Mouse (Mus musculus) CH12.LX (cell line): ENCODE results near the gene Ifrd2. TPM values are rescaled to one million over a fixed set of nuclear protein-coding genes. Genes with fewer than 3 reads are reported as not detected.

Source experiments
- DNase-seq: peaks from one replicate; pipeline ENCODE4 v3.0.0-alpha.2; 2013; ENCODE audit errors: extremely low read depth
- H3K27ac ChIP-seq: 2 replicates; pipeline ENCODE4 v1.5.1; 2012; ENCODE audit warnings: low read depth, mild to moderate bottlenecking, control low read depth, moderate library complexity; ENCODE audit not compliant: insufficient read depth
- H3K27me3 ChIP-seq: replicated peaks from 2 replicates; pipeline ENCODE3; 2012; ENCODE audit warnings: inconsistent platforms
- H3K36me3 ChIP-seq, 2 experiments: replicated peaks in 1 of 2; 2 replicates each; pipeline versions ENCODE3 to v1.6.1; 2012; ENCODE audit warnings: inconsistent platforms in 1 of 2, low read length in 1 of 2, mild to moderate bottlenecking in 1 of 2, mixed read lengths in 1 of 2, moderate library complexity in 1 of 2; ENCODE audit not compliant: control insufficient read depth in 1 of 2, insufficient read depth in 1 of 2
- H3K4me1 ChIP-seq, 2 experiments: 2 replicates each; pipeline ENCODE4 v1.6.1; 2012; ENCODE audit warnings: inconsistent platforms in 1 of 2, moderate library complexity in 1 of 2; ENCODE audit not compliant: insufficient read depth in 2 of 2, control insufficient read depth in 1 of 2
- H3K4me2 ChIP-seq: 2 replicates; pipeline ENCODE4 v1.6.1; 2012; ENCODE audit warnings: low read depth, mild to moderate bottlenecking, control low read depth; ENCODE audit not compliant: poor library complexity, insufficient read depth, severe bottlenecking
- H3K4me3 ChIP-seq, 3 experiments: fragments of 150-350 bp in 1 of 3; sonication (generic) in 1 of 3; replicated peaks in 1 of 3; 2 replicates each; pipeline versions ENCODE3 to v1.5.1; 2011 to 2012; ENCODE audit warnings: low read depth in 2 of 3, low read length in 2 of 3, mild to moderate bottlenecking in 2 of 3, moderate library complexity in 2 of 3, control low read depth in 1 of 3, improper control_type of control experiment in 1 of 3, inconsistent platforms in 1 of 3, mixed read lengths in 1 of 3; ENCODE audit not compliant: poor library complexity in 1 of 3
- H3K79me2 ChIP-seq: replicated peaks from 2 replicates; pipeline ENCODE4 v1.6.1; 2012; ENCODE audit warnings: mild to moderate bottlenecking, moderate library complexity; ENCODE audit not compliant: control insufficient read depth, poor library complexity, insufficient read depth, severe bottlenecking; ENCODE audit errors: extremely low read depth
- H3K9ac ChIP-seq: 2 replicates; pipeline ENCODE4 v1.6.1; 2012; ENCODE audit warnings: low read depth, mild to moderate bottlenecking, control low read depth, moderate library complexity; ENCODE audit not compliant: insufficient read depth
- H3K9me3 ChIP-seq: replicated peaks from 2 replicates; pipeline ENCODE3; 2012; ENCODE audit warnings: low read length, inconsistent platforms, mixed read lengths
- CHD1 ChIP-seq: IDR thresholded peaks from 2 replicates; pipeline ENCODE4 v1.6.1; 2012; ENCODE audit warnings: low read depth, low read length, improper control_type of control experiment, inconsistent platforms
- CTCF ChIP-seq, 2 experiments: IDR thresholded peaks in 1 of 2; conservative IDR thresholded peaks in 1 of 2; 2 replicates each; pipeline ENCODE4 v1.5.1; 2011 to 2012; ENCODE audit warnings: low read depth in 2 of 2, low read length in 2 of 2, improper control_type of control experiment in 1 of 2, inconsistent platforms in 1 of 2, mild to moderate bottlenecking in 1 of 2, moderate library complexity in 1 of 2
- E2F4 ChIP-seq: IDR thresholded peaks from 2 replicates; pipeline ENCODE4 v1.6.1; 2011; ENCODE audit warnings: low read depth, low read length, improper control_type of control experiment; ENCODE audit not compliant: insufficient replicate concordance
- ELF1 ChIP-seq: IDR thresholded peaks from 2 replicates; pipeline ENCODE4 v1.6.1; 2014; ENCODE audit warnings: low read depth, mild to moderate bottlenecking, inconsistent platforms, low read length, improper control_type of control experiment
- ETS1 ChIP-seq: conservative IDR thresholded peaks from 2 replicates; pipeline ENCODE4 v1.6.1; 2012; ENCODE audit warnings: low read depth, mild to moderate bottlenecking, inconsistent platforms, low read length, improper control_type of control experiment, moderate library complexity
- IRF4 ChIP-seq: IDR thresholded peaks from 2 replicates; pipeline ENCODE4 v1.6.1; 2014; ENCODE audit warnings: low read depth, mild to moderate bottlenecking, inconsistent platforms, low read length, improper control_type of control experiment
- JUN ChIP-seq: IDR thresholded peaks from 2 replicates; pipeline ENCODE4 v1.6.1; 2011; ENCODE audit warnings: low read depth, mild to moderate bottlenecking, low read length, improper control_type of control experiment, moderate library complexity; ENCODE audit not compliant: insufficient read depth
- MEF2A ChIP-seq: IDR thresholded peaks from 2 replicates; pipeline ENCODE4 v1.6.1; 2014; ENCODE audit warnings: low read depth, mild to moderate bottlenecking, inconsistent platforms, low read length, improper control_type of control experiment, borderline replicate concordance
- MXI1 ChIP-seq: IDR thresholded peaks from 2 replicates; pipeline ENCODE4 v1.6.1; 2011; ENCODE audit warnings: mild to moderate bottlenecking, low read depth, low read length, improper control_type of control experiment
- POLR2A ChIP-seq: IDR thresholded peaks from 2 replicates; pipeline ENCODE4 v1.6.1; 2011; ENCODE audit warnings: low read depth, mild to moderate bottlenecking, improper control_type of control experiment, low read length
- POLR2AphosphoS2 ChIP-seq: IDR thresholded peaks from 2 replicates; pipeline ENCODE4 v1.6.1; 2011; ENCODE audit warnings: low read depth, low read length, improper control_type of control experiment
- RAD21 ChIP-seq: IDR thresholded peaks from 2 replicates; pipeline ENCODE4 v1.6.1; 2011; ENCODE audit warnings: low read depth, mild to moderate bottlenecking, low read length, improper control_type of control experiment, moderate library complexity
- RCOR1 ChIP-seq: conservative IDR thresholded peaks from 2 replicates; pipeline ENCODE4 v1.6.1; 2012; ENCODE audit warnings: low read depth, mild to moderate bottlenecking, inconsistent platforms, low read length, improper control_type of control experiment
- TCF12 ChIP-seq: IDR thresholded peaks from 2 replicates; pipeline ENCODE4 v1.6.1; 2014; ENCODE audit warnings: low read depth, mild to moderate bottlenecking, inconsistent platforms, low read length, improper control_type of control experiment
- UBTF ChIP-seq: IDR thresholded peaks from 2 replicates; pipeline ENCODE4 v1.6.1; 2012; ENCODE audit warnings: low read depth, mild to moderate bottlenecking, inconsistent platforms, low read length, improper control_type of control experiment, moderate library complexity
- USF1 ChIP-seq: IDR thresholded peaks from 2 replicates; pipeline ENCODE4 v1.6.1; 2014; ENCODE audit warnings: low read depth, mild to moderate bottlenecking, inconsistent platforms, low read length, improper control_type of control experiment
- USF2 ChIP-seq: conservative IDR thresholded peaks from 2 replicates; pipeline ENCODE4 v1.6.1; 2011; ENCODE audit warnings: low read depth, low read length, improper control_type of control experiment
- ZNF384 ChIP-seq: IDR thresholded peaks from 2 replicates; pipeline ENCODE4 v1.6.1; 2012; ENCODE audit warnings: low read depth, low read length, improper control_type of control experiment, inconsistent platforms
- dilution Hi-C: fragments of 300-500 bp; cut with MboI; formaldehyde crosslinking; loops from 2 replicates; pipeline ENCODE4 v1.14.3; 2020; ENCODE audit warnings: low sequenced_read_pairs; ENCODE audit not compliant: extremely low pct_unique_long_range_greater_than_20kb, extremely low pct_ligation_motif_present
- in situ Hi-C: fragments of 300-500 bp; cut with MboI; formaldehyde crosslinking; loops from 3 replicates; pipeline ENCODE4 v1.14.3; 2019; ENCODE audit warnings: low sequenced_read_pairs, low pct_ligation_motif_present, low pct_unique_long_range_greater_than_20kb, mixed read lengths
- polyA plus RNA-seq: library from polyadenylated mRNA; unstranded; fragments of >175 nt; gene quantifications from 2 replicates; pipeline ENCODE4 v1.2.1, GENCODE M21; 2012; ENCODE audit warnings: low read depth; ENCODE audit not compliant: insufficient read length
- total RNA-seq, 2 experiments: library from RNA; depleted of rRNA; stranded (reverse); fragments of 300-350 nt in 1 of 2; fragments of >200 nt in 1 of 2; gene quantifications; 2 replicates each; pipeline ENCODE4 v1.2.3; 2012 to 2014

Ifrd2 gene
- total and polyA plus RNA-seq, 3 experiments, result 62.8 to 143 (median 91.3) TPM

GRCm38 (mm10) chr9:107620954-107621353, 33.5 kb downstream of the Ifrd2 start:
- Histone ChIP-seq H3K9me3 (no peaks in the 10 kb centered on the region), H3K27ac (no peak overlapping the region), H3K27me3 (no peaks in the 10 kb centered on the region), H3K4me3 (no peak overlapping the region), H3K4me2 (no peak overlapping the region), H3K79me2 (peaks cover 16% of the 10 kb centered on the region), H3K36me3 (peaks cover 62 to 90% of the 10 kb centered on the region in 2 experiments), H3K4me1 (peaks cover 13 to 23% of the 10 kb centered on the region in 2 experiments), H3K9ac (no peak overlapping the region)
- no peak for DNase-seq
- TF ChIP-seq RAD21 (no peak), ZNF384 (no peak), UBTF (no peak), POLR2A (no peak), MEF2A (no peak), ELF1 (no peak), CHD1 (no peak), MXI1 (no peak)
- in situ Hi-C loops, result no loop called here
- dilution Hi-C loops, result no loop called here

DNA sequence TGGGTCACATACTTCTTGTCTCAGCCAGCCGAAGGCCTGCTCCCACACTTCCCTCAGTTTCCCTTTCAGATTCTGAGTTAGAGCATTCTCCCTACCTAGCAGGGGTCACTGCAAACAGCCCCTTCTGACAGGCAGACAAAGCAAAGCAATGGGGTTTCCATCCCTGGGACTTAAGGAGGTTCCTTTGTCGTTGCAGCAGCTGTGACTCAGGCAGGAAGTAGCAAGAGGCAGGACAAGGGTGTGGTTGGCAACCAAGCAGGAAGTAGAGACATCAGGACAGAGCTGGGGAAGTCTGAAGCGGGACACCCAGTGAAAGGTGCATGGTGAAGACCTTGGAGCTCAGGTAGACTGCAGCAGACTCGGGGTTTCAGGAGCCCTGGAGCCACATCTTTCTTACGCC, 37.1 kb downstream of the Ifrd2 start:
- no peaks in the 10 kb centered on the region for H3K27me3 ChIP-seq
- dilution Hi-C loops, result no loop called here
- no peak for DNase-seq
- H3K9ac ChIP-seq, result no peak overlapping the region
- peaks cover 46% of the 10 kb centered on the region for H3K79me2 ChIP-seq
- H3K27ac ChIP-seq, result 0 out of 2 replicates have a peak overlapping the region, but pooled peaks have one; percentile 16
- peak overlapping the region in 1 of 3 experiments; percentile 7 for H3K4me3 ChIP-seq
- 0 out of 2 replicates have a peak overlapping the region, but pooled peaks have one; percentile 6 for H3K4me2 ChIP-seq
- H3K36me3 ChIP-seq, result peaks cover 40 to 82% of the 10 kb centered on the region in 2 experiments
- in situ Hi-C loops, result no loop called here
- no peak for TF ChIP-seq ETS1
- peak; percentile 37; the same call in 1 of the 2 replicates for TF ChIP-seq ELF1
- no peak for TF ChIP-seq USF2
- TF ChIP-seq UBTF, result no peak
- no peak for TF ChIP-seq TCF12
- no peak for TF ChIP-seq ZNF384
- no peak for TF ChIP-seq RCOR1
- H3K9me3 ChIP-seq, result no peaks in the 10 kb centered on the region
- peaks cover 29 to 55% of the 10 kb centered on the region in 2 experiments for H3K4me1 ChIP-seq

DNA sequence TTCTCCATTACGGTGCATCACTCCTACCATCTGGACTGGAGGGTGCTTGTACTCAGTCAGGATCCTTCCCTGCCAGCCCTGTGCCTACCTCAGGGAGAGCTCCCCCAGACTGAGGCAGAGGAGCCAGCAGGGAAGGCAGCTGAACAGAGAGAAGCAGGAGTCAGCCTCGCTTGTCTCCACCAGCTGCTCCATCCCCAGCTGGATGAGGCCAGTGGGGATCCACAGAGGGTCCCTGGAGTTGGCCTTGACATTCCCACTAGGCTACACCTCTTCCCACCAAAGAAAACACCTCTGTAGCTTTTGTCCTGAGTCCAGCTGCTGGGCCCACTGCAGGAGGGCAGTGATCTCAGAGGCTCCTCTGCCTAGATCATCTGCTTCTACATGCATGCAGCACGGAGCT, 37.5 kb downstream of the Ifrd2 start:
- Histone ChIP-seq H3K4me2 (0 out of 2 replicates have a peak overlapping the region, but pooled peaks have one; percentile 6), H3K27me3 (no peaks in the 10 kb centered on the region), H3K9ac (no peak overlapping the region), H3K9me3 (no peaks in the 10 kb centered on the region), H3K4me3 (peak overlapping the region in 1 of 3 experiments; percentile 7), H3K4me1 (peaks cover 29 to 58% of the 10 kb centered on the region in 2 experiments), H3K36me3 (peaks cover 36 to 78% of the 10 kb centered on the region in 2 experiments), H3K79me2 (peaks cover 50% of the 10 kb centered on the region), H3K27ac (0 out of 2 replicates have a peak overlapping the region, but pooled peaks have one; percentile 16)
- TF ChIP-seq USF1 (no peak), E2F4 (no peak), JUN (no peak), IRF4 (no peak), ELF1 (no peak), MXI1 (no peak), POLR2AphosphoS2 (no peak), CTCF (conservative IDR thresholded peaks at IDR 0.05 in 1 of 2, IDR thresholded peaks at IDR 0.05 in 1 of 2; ENCODE audit: low read depth in 2 of 2, low read length in 2 of 2) (no peak)
- dilution Hi-C loops (no loop called here), in situ Hi-C loops (no loop called here)
- DNase-seq, result no peak
